Mouse (Mus musculus) heart, embryonic 10.5 days (tissue): ENCODE results near the gene Ccdc113. TPM values are rescaled to one million over a fixed set of nuclear protein-coding genes. Genes with fewer than 3 reads are reported as not detected.
A peak's percentile ranks its signal among the peaks of the same experiment; 100 is the strongest.
"Not testable (repeated sequence)": the region's sequence is repeated elsewhere in the genome, so short reads cannot be mapped to it uniquely, and the experiment has no call there.

Source experiments
- DNase-seq: peaks from one replicate; pipeline ENCODE4 v3.0.0-alpha.2; 2017; ENCODE audit warnings: low spot score
- H3K27ac ChIP-seq: fragments of 300-500 bp; sonication (generic); 2 replicates; pipeline ENCODE4 v1.5.1; 2016; ENCODE audit warnings: mild to moderate bottlenecking
- H3K27me3 ChIP-seq: fragments of 300-500 bp; sonication (generic); 2 replicates; pipeline ENCODE4 v1.6.1; 2016; ENCODE audit warnings: mild to moderate bottlenecking; ENCODE audit not compliant: poor library complexity, insufficient read depth, severe bottlenecking
- H3K36me3 ChIP-seq: fragments of 300-500 bp; sonication (generic); 2 replicates; pipeline ENCODE4 v1.6.1; 2016; ENCODE audit warnings: mild to moderate bottlenecking, moderate library complexity
- H3K4me1 ChIP-seq: fragments of 300-500 bp; sonication (generic); 2 replicates; pipeline ENCODE4 v1.6.1; 2016; ENCODE audit warnings: mild to moderate bottlenecking
- H3K4me3 ChIP-seq: fragments of 300-500 bp; sonication (generic); 2 replicates; pipeline ENCODE4 v1.5.1; 2016; ENCODE audit warnings: mild to moderate bottlenecking, moderate library complexity
- H3K9me3 ChIP-seq: fragments of 300-500 bp; sonication (generic); 2 replicates; pipeline ENCODE4 v1.6.1; 2016; ENCODE audit warnings: mild to moderate bottlenecking, moderate library complexity
- WGBS: fragments of 180-500 bp; shearing (Covaris S2); methylation state at CpG from one replicate; pipeline ENCODE4 v1.1.7; 2016; 5-methylcytosine and 5-hydroxymethylcytosine counted together
- polyA plus RNA-seq: library from polyadenylated mRNA; unstranded; fragments of >200 nt; fragmentation: Nextera tagmentation; extraction: Ambion mirVana; gene quantifications from 2 replicates; pipeline ENCODE4 v1.2.1, GENCODE M21; 2016

Ccdc113 gene
- polyA plus RNA-seq, 1 experiment from 2014 or later, result 1.4 TPM

- Histone ChIP-seq H3K9me3 (no peaks in the 10 kb centered on the region), H3K4me3 (no peak overlapping the region), H3K4me1 (peaks cover 21% of the 10 kb centered on the region; the same call in 1 of the 2 replicates), H3K27me3 (no peaks in the 10 kb centered on the region), H3K36me3 (no peaks in the 10 kb centered on the region), H3K27ac (no peak overlapping the region)
- WGBS, result 92% methylated on average over 7 of the region's 7 CpGs
- DNase-seq, result no peak
These were observed 59.8 kb downstream of the Ccdc113 start for GRCm38 (mm10) chr8:95593439-95594393.

- peak overlapping the region; percentile 90 for H3K27ac ChIP-seq
These were observed 61.2 kb downstream of the Ccdc113 start for GRCm38 (mm10) chr8:95595131-95595530.

DNA sequence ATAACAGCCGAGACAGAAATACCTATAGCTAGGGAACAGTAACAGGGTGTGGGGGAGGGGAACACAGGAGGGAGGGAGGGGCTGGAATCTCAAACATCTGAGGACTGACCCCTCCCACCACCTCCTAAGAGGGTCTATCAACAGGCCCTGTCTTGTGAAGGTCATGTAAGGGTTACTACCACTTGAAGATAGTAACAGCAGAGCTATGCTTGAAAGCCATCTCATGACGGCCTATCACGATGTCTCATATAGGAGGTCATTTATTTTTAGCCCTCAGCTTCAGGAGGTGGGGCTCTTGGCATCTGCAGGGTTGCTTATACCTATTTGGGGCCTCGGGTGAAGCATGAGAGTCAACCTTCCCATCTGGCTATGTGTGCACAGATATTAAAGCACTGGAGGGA is 63.0 kb downstream of the Ccdc113 start:
- H3K9me3 ChIP-seq, result no peaks in the 10 kb centered on the region
- 0 out of 2 replicates have a peak overlapping the region, but pooled peaks have one; percentile 22 for H3K4me3 ChIP-seq
- DNase-seq, result peak; percentile 93
- WGBS, result 23% methylated on average over 4 of the region's 4 CpGs
- peaks cover 21% of the 10 kb centered on the region; the same call in 1 of the 2 replicates for H3K4me1 ChIP-seq
- no peaks in the 10 kb centered on the region for H3K36me3 ChIP-seq
- H3K27ac ChIP-seq, result peak overlapping the region; percentile 90
- no peaks in the 10 kb centered on the region for H3K27me3 ChIP-seq

More at GRCm38 (mm10) chr8:95595131-95595530, 61.2 kb downstream of the Ccdc113 start:
- Histone ChIP-seq H3K27me3 (no peaks in the 10 kb centered on the region), H3K9me3 (no peaks in the 10 kb centered on the region), H3K4me3 (no peak overlapping the region), H3K36me3 (no peaks in the 10 kb centered on the region), H3K4me1 (peaks cover 21% of the 10 kb centered on the region; the same call in 1 of the 2 replicates)
- WGBS, result 82% methylated on average over 14 of the region's 14 CpGs
- no peak for DNase-seq

- no peaks in the 10 kb centered on the region for H3K27me3 ChIP-seq
- no peaks in the 10 kb centered on the region for H3K36me3 ChIP-seq
- WGBS, result 9% methylated on average over 11 of the region's 11 CpGs
- peak overlapping the region; percentile 29; the same call in 1 of the 2 replicates for H3K4me3 ChIP-seq
- peaks cover 21% of the 10 kb centered on the region; the same call in 1 of the 2 replicates for H3K4me1 ChIP-seq
- DNase-seq, result peak; percentile 83
- H3K27ac ChIP-seq, result peak overlapping the region; percentile 16; the same call in 1 of the 2 replicates
- no peaks in the 10 kb centered on the region for H3K9me3 ChIP-seq
These were observed 66.0 kb downstream of the Ccdc113 start for GRCm38 (mm10) chr8:95599861-95600260.

DNA sequence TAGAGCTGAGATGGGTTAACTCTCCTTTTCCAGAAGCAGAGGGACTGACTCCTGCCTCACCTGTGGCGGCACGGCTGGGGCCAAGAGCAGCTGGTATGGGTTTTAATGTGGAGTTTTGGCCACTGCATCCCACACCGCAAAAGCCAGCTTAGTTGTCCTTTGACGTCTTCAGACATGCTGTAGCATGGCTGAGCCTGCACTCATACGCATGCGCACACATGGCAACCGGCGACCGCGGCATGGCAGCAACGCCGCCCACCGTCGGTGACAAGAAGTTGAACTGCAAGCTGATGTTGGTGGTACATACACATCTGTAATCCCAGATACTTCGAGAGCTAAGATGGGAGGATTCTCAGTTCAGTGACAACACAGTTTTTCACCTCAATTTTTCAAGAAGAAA is 67.4 kb downstream of the Ccdc113 start:
- H3K27ac ChIP-seq, result no peak overlapping the region
- DNase-seq, result no peak
- no peak overlapping the region for H3K4me3 ChIP-seq
- H3K9me3 ChIP-seq, result no peaks in the 10 kb centered on the region
- H3K27me3 ChIP-seq, result no peaks in the 10 kb centered on the region
- H3K4me1 ChIP-seq, result peaks cover 10% of the 10 kb centered on the region; the same call in 1 of the 2 replicates
- 67% methylated on average over 15 of the region's 15 CpGs for WGBS
- H3K36me3 ChIP-seq, result no peaks in the 10 kb centered on the region

DNA sequence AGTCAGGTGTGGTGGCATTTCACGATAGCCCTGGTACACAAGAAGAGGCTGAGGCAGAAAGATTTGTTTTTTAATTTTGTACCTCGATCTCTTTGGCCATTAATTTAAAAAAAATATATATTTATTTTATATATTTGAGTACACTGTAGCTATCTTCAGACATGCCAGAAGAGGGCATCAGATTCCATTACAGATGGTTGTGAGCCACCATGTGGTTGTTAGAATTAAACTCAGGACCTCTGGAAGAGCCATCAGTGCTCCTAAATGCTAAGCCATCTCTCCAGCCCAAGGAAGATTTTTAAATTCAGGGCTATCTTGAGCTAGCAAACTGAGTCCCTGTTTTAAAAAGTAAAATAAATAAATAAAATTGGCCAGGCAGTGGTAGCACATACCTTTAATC is 68.3 kb downstream of the Ccdc113 start:
- Histone ChIP-seq H3K9me3 (no peaks in the 10 kb centered on the region), H3K4me3 (no peak overlapping the region), H3K36me3 (no peaks in the 10 kb centered on the region), H3K27me3 (no peaks in the 10 kb centered on the region), H3K27ac (no peak overlapping the region), H3K4me1 (0 out of 2 replicates have a peak, but pooled peaks cover 3% of the 10 kb centered on the region)
- no peak for DNase-seq
- WGBS, result 66% methylated on average over 2 of the region's 2 CpGs

GRCm38 (mm10) chr8:95606509-95606908 is 72.6 kb downstream of the Ccdc113 start:
- H3K4me3 ChIP-seq, H3K36me3 ChIP-seq, H3K4me1 ChIP-seq, DNase-seq, H3K27me3 ChIP-seq, H3K9me3 ChIP-seq: not testable (repeated sequence)
- H3K27ac ChIP-seq, result peak overlapping the region; percentile 65; the same call in 1 of the 2 replicates
- WGBS, result 23% methylated on average over 4 of the region's 5 CpGs

DNA sequence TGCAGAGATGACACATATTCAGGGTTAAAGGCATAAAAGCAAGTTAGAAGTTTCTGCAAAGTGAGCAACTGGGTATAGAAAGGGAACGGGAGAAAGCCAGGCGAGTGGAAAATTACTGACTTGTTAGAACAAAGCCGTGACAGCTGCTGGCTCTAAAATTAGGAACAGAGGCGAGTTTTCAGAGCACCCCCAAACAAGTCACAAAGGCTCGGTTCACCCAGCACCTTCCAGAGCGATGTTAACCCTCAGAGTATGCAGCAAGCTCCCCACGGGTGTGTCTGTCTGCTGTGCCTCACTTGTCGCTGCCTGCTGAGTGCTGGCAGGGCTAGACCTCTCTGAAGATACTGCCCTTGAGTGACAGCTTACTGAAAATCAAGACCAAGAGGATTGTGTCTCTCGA is 73.3 kb downstream of the Ccdc113 start:
- WGBS, result 34% methylated on average over 9 of the region's 9 CpGs
- Histone ChIP-seq H3K9me3 (no peaks in the 10 kb centered on the region), H3K27me3 (no peaks in the 10 kb centered on the region), H3K4me1 (peaks cover 9% of the 10 kb centered on the region), H3K4me3 (no peak overlapping the region), H3K27ac (peak overlapping the region; percentile 65), H3K36me3 (no peaks in the 10 kb centered on the region)
- DNase-seq, result no peak

Other genes starting within 250 kb of the Ccdc113 start
- gene Cngb1, start 227.5 kb upstream of the Ccdc113 start, polyA plus RNA-seq, result 0.17 TPM in 1 of 2 replicates, not detected in the other
- gene Tepp, start 223.5 kb upstream of the Ccdc113 start, polyA plus RNA-seq, result not detected in 2 replicates
- gene Zfp319, start 202.1 kb upstream of the Ccdc113 start, polyA plus RNA-seq, result 7.5 TPM in 2 replicates
- 31.5 and 33.0 TPM in 2 replicates for gene Usb1, start 201.8 kb upstream of the Ccdc113 start, polyA plus RNA-seq
- 30.9 and 50.2 TPM in 2 replicates for gene Mmp15, start 181.8 kb upstream of the Ccdc113 start, polyA plus RNA-seq
- gene Cfap20, start 99.2 kb upstream of the Ccdc113 start, polyA plus RNA-seq, result 126 and 129 TPM in 2 replicates
- gene Csnk2a2, start 44.0 kb upstream of the Ccdc113 start, polyA plus RNA-seq, result 7.4 and 11.5 TPM in 2 replicates
- gene Prss54, start 42.3 kb downstream of the Ccdc113 start, polyA plus RNA-seq, result not detected in 2 replicates
- 20.3 and 20.7 TPM in 2 replicates for gene Gins3, start 99.4 kb downstream of the Ccdc113 start, polyA plus RNA-seq
- 141 and 294 TPM in 2 replicates for gene Ndrg4, start 142.9 kb downstream of the Ccdc113 start, polyA plus RNA-seq
- gene Setd6, start 181.8 kb downstream of the Ccdc113 start, polyA plus RNA-seq, result 24.5 and 30.2 TPM in 2 replicates